Mouse (Mus musculus): ENCODE results near the gene I0C0044D17Rik. TPM values are rescaled to one million over a fixed set of nuclear protein-coding genes. Genes with fewer than 3 reads are reported as not detected.
A peak's percentile ranks its signal among the peaks of the same experiment; 100 is the strongest.

Gene I0C0044D17Rik
- polyA plus RNA-seq, 1 experiment from 2014 or later = not detected

GRCm38 (mm10) chr4:98819216-98819755, 4.4 kb downstream of the I0C0044D17Rik start:
- DNase-seq (ENCODE audit: low spot score) (no peak), ATAC-seq (ENCODE audit: low read depth) (no peak)
- Histone ChIP-seq H3K36me3 (ENCODE audit: control insufficient read depth, insufficient read depth, low read length) (no peaks in the 10 kb centered on the region), H3K27ac (replicated peaks; ENCODE audit: low read depth, low read length) (no peak overlapping the region), H3K4me1 (ENCODE audit: control insufficient read depth, insufficient read depth, low read length) (peaks cover 28% of the 10 kb centered on the region), H3K9ac (ENCODE audit: low read depth, low read length) (no peak overlapping the region), H3K9me3 (ENCODE audit: control insufficient read depth, low read length) (no peaks in the 10 kb centered on the region), H3K4me3 (ENCODE audit: low read depth, low read length) (no peak overlapping the region), H3K27me3 (replicated peaks; ENCODE audit: control insufficient read depth, insufficient read depth, low read length) (no peaks in the 10 kb centered on the region), H3K4me2 (ENCODE audit: low read depth, low read length) (no peak overlapping the region)
- WGBS = 83% methylated on average over 10 of the region's 10 CpGs

GRCm38 (mm10) chr4:98817184-98817911, 6.3 kb downstream of the I0C0044D17Rik start, which contains the start of gene Kank4:
Gene Kank4, minus strand, starts transcription at chr4:98817537.
- peak within 1 kb of the TSS; percentile 71 for H3K27ac ChIP-seq (replicated peaks; ENCODE audit: low read depth, low read length)
- no peaks in the 10 kb centered on the region for H3K27me3 ChIP-seq (replicated peaks; ENCODE audit: control insufficient read depth, insufficient read depth, low read length)
- ATAC-seq (ENCODE audit: low read depth) (peak; percentile 85), DNase-seq (ENCODE audit: low spot score) (peak; percentile 90)
- no peaks in the 10 kb centered on the region for H3K9me3 ChIP-seq (ENCODE audit: control insufficient read depth, low read length)
- peaks cover 24% of the 10 kb centered on the region for H3K4me1 ChIP-seq (ENCODE audit: control insufficient read depth, insufficient read depth, low read length)
- H3K9ac ChIP-seq (ENCODE audit: low read depth, low read length) = peak within 1 kb of the TSS; percentile 79
- peak within 1 kb of the TSS; percentile 79 for H3K4me3 ChIP-seq (ENCODE audit: low read depth, low read length)
- under 1% methylated on average over 49 of the region's 72 CpGs for WGBS
- H3K4me2 ChIP-seq (ENCODE audit: low read depth, low read length) = peak within 1 kb of the TSS; percentile 95
- H3K36me3 ChIP-seq (ENCODE audit: control insufficient read depth, insufficient read depth, low read length) = no peaks in the 10 kb centered on the region

DNA sequence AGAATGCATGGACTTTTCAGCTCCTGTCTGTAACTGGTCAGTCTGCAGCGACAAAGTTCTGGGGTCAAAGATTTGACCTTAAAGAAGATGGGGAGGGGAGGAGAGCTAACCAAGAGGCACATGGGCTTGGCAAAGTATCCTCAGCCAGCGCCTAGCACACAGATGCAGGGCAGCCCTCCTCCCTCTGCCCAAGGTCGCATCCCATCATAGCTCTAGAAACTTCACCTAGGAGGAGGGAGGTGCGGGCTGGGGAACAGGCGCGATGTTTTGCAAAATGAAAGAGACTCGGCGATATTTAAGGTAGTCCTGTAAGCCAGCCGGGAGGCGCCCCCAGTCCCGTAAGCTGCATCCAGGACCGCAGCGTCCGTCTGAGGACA, 6.8 kb downstream of the I0C0044D17Rik start:
- no peak for DNase-seq (ENCODE audit: low spot score)
- Histone ChIP-seq H3K4me2 (ENCODE audit: low read depth, low read length) (peak overlapping the region; percentile 95), H3K27me3 (replicated peaks; ENCODE audit: control insufficient read depth, insufficient read depth, low read length) (no peaks in the 10 kb centered on the region), H3K9me3 (ENCODE audit: control insufficient read depth, low read length) (no peaks in the 10 kb centered on the region), H3K9ac (ENCODE audit: low read depth, low read length) (peak overlapping the region; percentile 79), H3K4me1 (ENCODE audit: control insufficient read depth, insufficient read depth, low read length) (peaks cover 29% of the 10 kb centered on the region), H3K27ac (replicated peaks; ENCODE audit: low read depth, low read length) (peak overlapping the region; percentile 71; the same call in 1 of the 2 replicates), H3K4me3 (ENCODE audit: low read depth, low read length) (peak overlapping the region; percentile 79), H3K36me3 (ENCODE audit: control insufficient read depth, insufficient read depth, low read length) (no peaks in the 10 kb centered on the region)
- 0% methylated on average over 11 of the region's 14 CpGs for WGBS
- no peak for ATAC-seq (ENCODE audit: low read depth)

GRCm38 (mm10) chr4:98806306-98806705, 17.3 kb downstream of the I0C0044D17Rik start:
- Histone ChIP-seq H3K27me3 (replicated peaks; ENCODE audit: control insufficient read depth, insufficient read depth, low read length) (no peaks in the 10 kb centered on the region), H3K4me3 (ENCODE audit: low read depth, low read length) (no peak overlapping the region), H3K9ac (ENCODE audit: low read depth, low read length) (no peak overlapping the region), H3K4me1 (ENCODE audit: control insufficient read depth, insufficient read depth, low read length) (peaks cover 21% of the 10 kb centered on the region), H3K4me2 (ENCODE audit: low read depth, low read length) (no peak overlapping the region), H3K27ac (replicated peaks; ENCODE audit: low read depth, low read length) (peak overlapping the region; percentile 53), H3K9me3 (ENCODE audit: control insufficient read depth, low read length) (no peaks in the 10 kb centered on the region), H3K36me3 (ENCODE audit: control insufficient read depth, insufficient read depth, low read length) (no peaks in the 10 kb centered on the region)
- 60% methylated on average over 9 of the region's 9 CpGs for WGBS
- ATAC-seq (ENCODE audit: low read depth) = no peak
- no peak for DNase-seq (ENCODE audit: low spot score)

GRCm38 (mm10) chr4:98805291-98806048, 18.2 kb downstream of the I0C0044D17Rik start:
- H3K4me3 ChIP-seq (ENCODE audit: low read depth, low read length) = no peak overlapping the region
- no peaks in the 10 kb centered on the region for H3K36me3 ChIP-seq (ENCODE audit: control insufficient read depth, insufficient read depth, low read length)
- no peaks in the 10 kb centered on the region for H3K9me3 ChIP-seq (ENCODE audit: control insufficient read depth, low read length)
- H3K27ac ChIP-seq (replicated peaks; ENCODE audit: low read depth, low read length) = peak overlapping the region; percentile 53
- DNase-seq (ENCODE audit: low spot score) = peak; percentile 47
- H3K4me1 ChIP-seq (ENCODE audit: control insufficient read depth, insufficient read depth, low read length) = peaks cover 27% of the 10 kb centered on the region
- 24% methylated on average over 12 of the region's 12 CpGs for WGBS
- H3K4me2 ChIP-seq (ENCODE audit: low read depth, low read length) = no peak overlapping the region
- peak; percentile 50; the same call in 1 of the 2 replicates for ATAC-seq (ENCODE audit: low read depth)
- peak overlapping the region; percentile 38; the same call in 1 of the 2 replicates for H3K9ac ChIP-seq (ENCODE audit: low read depth, low read length)
- H3K27me3 ChIP-seq (replicated peaks; ENCODE audit: control insufficient read depth, insufficient read depth, low read length) = no peaks in the 10 kb centered on the region

DNA sequence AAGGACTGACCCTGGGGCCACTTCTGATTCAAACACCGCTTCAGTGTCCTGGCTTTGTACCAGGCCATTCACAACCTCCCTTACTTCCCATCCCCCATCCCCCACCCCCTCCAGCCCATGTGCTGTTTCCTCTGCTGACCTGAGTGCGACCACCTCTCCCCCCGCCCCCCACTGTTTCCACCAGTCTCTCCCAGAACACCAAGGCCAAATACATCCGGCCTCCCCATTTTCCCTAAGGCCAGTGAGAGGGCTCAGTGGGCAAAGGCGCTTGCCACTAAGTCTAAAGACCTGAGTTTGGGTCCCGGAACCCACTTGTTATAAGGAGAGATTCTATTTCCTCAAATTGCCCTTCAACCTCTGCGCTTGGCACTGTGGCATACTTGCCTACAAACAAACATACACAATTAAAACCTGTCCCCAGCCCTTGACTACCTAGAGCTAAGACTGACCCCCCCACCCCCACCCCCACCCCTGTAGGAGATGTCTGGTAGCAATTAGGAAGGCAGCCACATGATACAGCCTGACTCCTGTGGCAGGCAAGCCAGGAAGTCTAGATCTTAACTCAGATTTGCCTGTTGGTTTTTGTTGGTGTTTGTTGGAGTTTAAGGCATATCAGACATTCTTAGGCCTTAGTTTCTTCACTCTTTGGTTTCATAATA, 19.0 kb downstream of the I0C0044D17Rik start:
- Histone ChIP-seq H3K4me2 (ENCODE audit: low read depth, low read length) (no peak overlapping the region), H3K4me1 (ENCODE audit: control insufficient read depth, insufficient read depth, low read length) (peaks cover 27% of the 10 kb centered on the region), H3K27me3 (replicated peaks; ENCODE audit: control insufficient read depth, insufficient read depth, low read length) (no peaks in the 10 kb centered on the region), H3K9ac (ENCODE audit: low read depth, low read length) (0 out of 2 replicates have a peak overlapping the region, but pooled peaks have one; percentile 38), H3K4me3 (ENCODE audit: low read depth, low read length) (no peak overlapping the region), H3K27ac (replicated peaks; ENCODE audit: low read depth, low read length) (peak overlapping the region; percentile 53), H3K36me3 (ENCODE audit: control insufficient read depth, insufficient read depth, low read length) (no peaks in the 10 kb centered on the region), H3K9me3 (ENCODE audit: control insufficient read depth, low read length) (no peaks in the 10 kb centered on the region)
- 35% methylated on average over 7 of the region's 7 CpGs for WGBS
- ATAC-seq (ENCODE audit: low read depth) (no peak), DNase-seq (ENCODE audit: low spot score) (no peak)

GRCm38 (mm10) chr4:98801775-98802174, 21.9 kb downstream of the I0C0044D17Rik start:
- H3K36me3 ChIP-seq (ENCODE audit: control insufficient read depth, insufficient read depth, low read length) = no peaks in the 10 kb centered on the region
- WGBS = 80% methylated on average over 11 of the region's 11 CpGs
- ATAC-seq (ENCODE audit: low read depth) = no peak
- H3K27me3 ChIP-seq (replicated peaks; ENCODE audit: control insufficient read depth, insufficient read depth, low read length) = no peaks in the 10 kb centered on the region
- no peak overlapping the region for H3K27ac ChIP-seq (replicated peaks; ENCODE audit: low read depth, low read length)
- no peak for DNase-seq (ENCODE audit: low spot score)
- H3K9ac ChIP-seq (ENCODE audit: low read depth, low read length) = no peak overlapping the region
- no peak overlapping the region for H3K4me2 ChIP-seq (ENCODE audit: low read depth, low read length)
- no peaks in the 10 kb centered on the region for H3K9me3 ChIP-seq (ENCODE audit: control insufficient read depth, low read length)
- H3K4me3 ChIP-seq (ENCODE audit: low read depth, low read length) = no peak overlapping the region
- H3K4me1 ChIP-seq (ENCODE audit: control insufficient read depth, insufficient read depth, low read length) = peaks cover 34% of the 10 kb centered on the region

- no peaks in the 10 kb centered on the region for H3K9me3 ChIP-seq (ENCODE audit: control insufficient read depth, low read length)
- ATAC-seq (ENCODE audit: low read depth) = peak; percentile 12; the same call in 1 of the 2 replicates
- H3K9ac ChIP-seq (ENCODE audit: low read depth, low read length) = no peak overlapping the region
- H3K4me3 ChIP-seq (ENCODE audit: low read depth, low read length) = no peak overlapping the region
- H3K4me2 ChIP-seq (ENCODE audit: low read depth, low read length) = no peak overlapping the region
- no peaks in the 10 kb centered on the region for H3K36me3 ChIP-seq (ENCODE audit: control insufficient read depth, insufficient read depth, low read length)
- H3K27me3 ChIP-seq (replicated peaks; ENCODE audit: control insufficient read depth, insufficient read depth, low read length) = no peaks in the 10 kb centered on the region
- WGBS = 68% methylated on average over 8 of the region's 8 CpGs
- DNase-seq (ENCODE audit: low spot score) = peak; percentile 70
- peaks cover 37% of the 10 kb centered on the region for H3K4me1 ChIP-seq (ENCODE audit: control insufficient read depth, insufficient read depth, low read length)
- H3K27ac ChIP-seq (replicated peaks; ENCODE audit: low read depth, low read length) = 0 out of 2 replicates have a peak overlapping the region, but pooled peaks have one; percentile 16
These were observed 22.8 kb downstream of the I0C0044D17Rik start for GRCm38 (mm10) chr4:98800824-98801223.
